Mouse (Mus musculus) urinary bladder, adult 18-20 months (tissue): Measurements from ENCODE around the gene Snph.

Experiments
- DNase-seq, 2 experiments: peaks; one replicate each; pipeline ENCODE4 v3.0.0; 2022; ENCODE audit warnings: low spot score in 2 of 2, mixed read lengths in 2 of 2

Gene Snph

GRCm38 (mm10) chr2:151543063-151543895 is 89.1 kb downstream of the Snph start:
- no peak for DNase-seq

GRCm38 (mm10) chr2:151542323-151543062 is 89.9 kb downstream of the Snph start, which contains the start of gene Fkbp1a:
TSS of gene Fkbp1a (plus strand) at chr2:151542483.
- peak; percentile 94 to 95 for DNase-seq
